Mouse (Mus musculus) CD4-positive, CD25-positive, alpha-beta regulatory T cell, adult 2 months (primary cell): ENCODE measurements at regions not wholly inside any gene's neighbourhood (a gene's known extent, or its start where the extent isn't known, plus 50 kb on each side); places are given as distances from the start of the nearest gene placed in this dataset.
A peak's percentile ranks its signal among the peaks of the same experiment; 100 is the strongest.
"Not testable (repeated sequence)": the region's sequence is repeated elsewhere in the genome, so short reads cannot be mapped to it uniquely, and the experiment has no call there.

Source experiments
- DNase-seq: peaks from one replicate; pipeline ENCODE4 v3.0.0-alpha.2; 2012; ENCODE audit warnings: low read depth, low spot score

- DNase-seq = no peak
Observed at GRCm38 (mm10) chr6:14632837-14633236, 122.2 kb downstream of the Ppp1r3a start.

- DNase-seq = no peak
Observed at GRCm38 (mm10) chr6:14631719-14632445, 123.2 kb downstream of the Ppp1r3a start.

- no peak for DNase-seq
Observed at GRCm38 (mm10) chr6:14616629-14617028, 138.4 kb downstream of the Ppp1r3a start.

GRCm38 (mm10) chr6:14608076-14608475, 147.0 kb downstream of the Ppp1r3a start:
- DNase-seq = no peak

GRCm38 (mm10) chr6:14600543-14601249, 154.4 kb downstream of the Ppp1r3a start:
- no peak for DNase-seq

- DNase-seq = no peak
Observed at GRCm38 (mm10) chr6:14596880-14597466, 158.1 kb downstream of the Ppp1r3a start.

- DNase-seq = peak; percentile 30
Observed at GRCm38 (mm10) chr6:14585827-14586226, 169.2 kb downstream of the Ppp1r3a start.

GRCm38 (mm10) chr6:14583829-14584228, 171.2 kb downstream of the Ppp1r3a start:
- no peak for DNase-seq

- no peak for DNase-seq
Observed at GRCm38 (mm10) chr6:14574607-14575006, 180.5 kb downstream of the Ppp1r3a start.

- no peak for DNase-seq
Observed at GRCm38 (mm10) chr6:14573001-14573400, 182.1 kb downstream of the Ppp1r3a start.

- DNase-seq = no peak
Observed at GRCm38 (mm10) chr6:14540333-14540732, 214.7 kb downstream of the Ppp1r3a start.

- no peak for DNase-seq
Observed at GRCm38 (mm10) chr6:14529096-14529495, 226.0 kb downstream of the Ppp1r3a start.

GRCm38 (mm10) chr6:14528564-14528963, 226.5 kb downstream of the Ppp1r3a start:
- no peak for DNase-seq

GRCm38 (mm10) chr6:14522742-14523141, 232.3 kb downstream of the Ppp1r3a start:
- peak; percentile 2 for DNase-seq

- no peak for DNase-seq
Observed at GRCm38 (mm10) chr6:14521321-14521720, 233.8 kb downstream of the Ppp1r3a start.

- peak; percentile 4 for DNase-seq
Observed at GRCm38 (mm10) chr6:14504171-14504570, 250.9 kb downstream of the Ppp1r3a start.

GRCm38 (mm10) chr6:14500663-14501062, 254.4 kb downstream of the Ppp1r3a start:
- no peak for DNase-seq

- not testable (repeated sequence) for DNase-seq
Observed at GRCm38 (mm10) chr6:14499882-14500281, 255.2 kb downstream of the Ppp1r3a start.

- DNase-seq = not testable (repeated sequence)
Observed at GRCm38 (mm10) chr6:14486642-14487041, 268.4 kb downstream of the Ppp1r3a start.

GRCm38 (mm10) chr6:14456394-14456793, 298.7 kb downstream of the Ppp1r3a start:
- no peak for DNase-seq

- not testable (repeated sequence) for DNase-seq
Observed at GRCm38 (mm10) chr6:14453321-14453720, 301.8 kb downstream of the Ppp1r3a start.

- no peak for DNase-seq
Observed at GRCm38 (mm10) chr6:14431751-14432150, 323.3 kb downstream of the Ppp1r3a start.

GRCm38 (mm10) chr6:14409772-14410171, 345.3 kb downstream of the Ppp1r3a start:
- DNase-seq = no peak
